Mouse (Mus musculus) megakaryocyte-erythroid progenitor cell, adult 5-6 weeks (primary cell): ENCODE measurements around the gene Pym1. TPM values are rescaled to one million over a fixed set of nuclear protein-coding genes. Genes with fewer than 3 reads are reported as not detected.
"Not testable (repeated sequence)": the region's sequence is repeated elsewhere in the genome, so short reads cannot be mapped to it uniquely, and the experiment has no call there.

ENCODE experiments used
- ATAC-seq: replicated peaks from 2 replicates; pipeline ENCODE4 v1.8.0; 2016; ENCODE audit warnings: mild to moderate bottlenecking, inconsistent platforms; ENCODE audit not compliant: severe bottlenecking, poor library complexity, low FRiP score, low TSS enrichment
- total RNA-seq, 2 experiments: library from RNA; stranded (forward) in 1 of 2; stranded (reverse) in 1 of 2; fragments of 200-1000, 215-1000 nt in 1 of 2; fragments of >200 nt in 1 of 2; fragmentation: Nextera tagmentation in 1 of 2; gene quantifications; 2 replicates each; pipeline ENCODE4 v1.2.3; 2014 to 2017

Gene Pym1
- total RNA-seq (2014; fragmentation: Nextera tagmentation) (26.6 and 38.0 TPM in 2 replicates), total RNA-seq (2017) (27.0 and 58.4 TPM in 2 replicates)

DNA sequence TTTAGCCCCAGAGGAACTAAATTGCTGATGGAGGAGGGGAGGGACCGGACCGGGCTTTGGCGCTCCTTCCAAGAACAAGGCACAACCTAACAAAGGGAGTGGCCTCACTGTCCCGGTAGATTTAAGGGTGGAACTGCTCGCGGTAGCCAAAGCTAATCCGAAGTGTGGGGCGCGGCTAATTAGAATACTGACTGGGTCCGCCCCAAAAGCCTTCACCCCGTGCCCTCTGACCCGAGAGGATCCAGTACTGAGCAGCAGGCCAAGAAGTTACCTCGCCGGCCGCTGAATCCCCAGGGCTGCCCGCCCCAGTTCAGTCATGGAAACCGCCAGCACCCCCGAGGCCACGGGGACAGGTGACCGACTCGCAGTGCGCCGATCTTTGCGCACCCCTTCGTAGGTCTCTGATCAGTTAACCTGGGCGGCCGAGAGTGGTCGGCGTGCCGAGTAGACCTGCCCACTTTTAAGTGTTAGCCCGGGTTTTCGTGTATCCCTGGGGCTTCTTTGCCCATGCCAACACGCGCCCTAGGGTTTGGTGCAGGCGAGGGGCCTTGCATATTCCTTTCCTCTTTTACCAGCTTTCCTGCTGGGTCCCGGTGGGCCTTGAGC is at the start of gene Pym1:
Gene Pym1, plus strand, starts transcription at position 244 of the 606 bp plus-strand sequence.
- ATAC-seq = peak; percentile 85

DNA sequence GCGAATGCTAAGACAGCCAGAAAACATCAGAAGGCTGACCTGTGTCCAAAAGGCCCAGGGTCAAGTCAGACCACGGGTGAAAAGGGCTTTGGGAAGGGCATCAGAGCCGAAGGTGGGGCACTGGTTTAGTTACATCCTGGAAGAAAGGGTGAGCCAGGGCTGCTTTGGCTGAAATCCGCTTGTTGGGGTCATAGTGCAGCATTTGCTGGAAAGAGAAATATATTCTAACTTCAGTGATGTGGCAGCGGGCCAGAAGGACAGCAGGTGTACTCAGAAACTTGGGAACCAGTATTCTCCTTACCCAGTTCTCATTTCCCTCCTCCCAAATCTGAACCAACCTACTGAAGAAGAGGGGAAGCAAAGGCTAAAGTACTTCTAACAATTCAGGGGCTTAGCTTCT is 48.7 kb upstream of the Pym1 start:
- ATAC-seq = no peak

DNA sequence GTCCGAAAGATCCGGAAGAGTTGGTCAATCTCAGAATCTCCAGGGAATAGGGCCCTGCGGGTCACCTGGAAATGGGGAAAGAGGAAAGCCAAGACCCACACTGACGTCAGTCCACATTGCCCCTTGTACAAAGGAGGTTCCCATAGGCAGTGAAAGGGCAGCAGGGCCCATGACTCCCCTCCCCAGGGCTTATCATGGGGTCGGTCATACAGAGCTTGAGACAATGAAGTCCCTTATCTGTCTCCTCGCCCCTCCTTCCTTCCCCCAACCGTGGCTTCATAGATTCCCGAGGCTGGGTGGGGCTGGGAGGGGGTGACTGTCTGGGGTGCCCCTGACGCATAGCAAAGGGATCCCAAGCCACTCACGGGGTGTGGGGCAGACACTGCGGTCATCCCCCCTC is 48.1 kb upstream of the Pym1 start:
- no peak for ATAC-seq

DNA sequence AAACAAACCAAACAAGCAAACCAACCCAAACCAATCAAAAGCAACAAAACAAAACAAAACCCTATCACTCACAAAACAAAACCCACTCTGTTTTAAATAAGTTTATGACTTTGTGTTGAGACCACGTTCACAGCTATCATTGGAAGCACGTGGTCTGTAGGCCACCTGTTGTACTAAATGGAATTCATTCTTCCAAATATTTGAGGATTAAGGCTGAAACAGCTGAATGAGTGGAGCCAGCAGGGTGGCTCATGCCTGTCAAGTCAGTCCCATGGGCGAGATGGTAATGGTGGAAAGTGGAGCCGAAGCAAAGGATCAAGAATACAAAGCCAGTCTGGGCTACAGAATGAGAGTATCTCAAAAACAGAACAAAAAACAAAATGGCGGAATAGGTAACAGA is 47.0 kb upstream of the Pym1 start:
- no peak for ATAC-seq

DNA sequence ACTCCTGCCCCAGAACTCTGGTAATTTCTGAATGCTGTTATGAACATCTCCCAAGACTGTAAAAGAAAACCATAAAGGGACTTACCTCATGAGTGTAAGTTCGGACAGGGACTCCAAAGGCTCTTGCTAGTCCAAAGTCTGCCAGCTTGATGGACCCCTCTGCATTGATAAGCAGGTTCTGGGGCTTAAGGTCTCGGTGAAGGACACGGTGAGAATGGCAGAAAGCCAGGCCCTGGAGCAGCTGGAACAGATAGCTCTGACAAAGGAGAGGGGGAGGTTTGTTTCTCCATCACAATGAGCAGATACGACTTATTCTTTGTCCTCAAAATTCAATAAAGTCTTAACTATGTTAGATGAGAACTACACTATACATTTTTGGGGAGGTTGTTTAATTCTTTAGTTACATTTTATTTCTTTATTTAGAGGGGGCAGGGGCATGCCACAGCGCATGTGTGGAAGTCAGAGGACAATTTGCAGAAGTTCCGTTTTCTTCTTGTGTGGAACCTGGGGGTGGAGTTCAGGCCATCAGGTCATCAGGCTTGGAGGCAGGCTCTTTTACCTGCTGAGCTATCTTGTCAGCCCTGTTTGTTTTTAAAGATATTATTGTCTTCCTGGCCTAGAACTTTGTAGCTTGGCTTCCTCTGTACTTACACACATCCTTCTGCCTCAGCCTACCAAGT is 45.2 kb upstream of the Pym1 start:
- no peak for ATAC-seq

DNA sequence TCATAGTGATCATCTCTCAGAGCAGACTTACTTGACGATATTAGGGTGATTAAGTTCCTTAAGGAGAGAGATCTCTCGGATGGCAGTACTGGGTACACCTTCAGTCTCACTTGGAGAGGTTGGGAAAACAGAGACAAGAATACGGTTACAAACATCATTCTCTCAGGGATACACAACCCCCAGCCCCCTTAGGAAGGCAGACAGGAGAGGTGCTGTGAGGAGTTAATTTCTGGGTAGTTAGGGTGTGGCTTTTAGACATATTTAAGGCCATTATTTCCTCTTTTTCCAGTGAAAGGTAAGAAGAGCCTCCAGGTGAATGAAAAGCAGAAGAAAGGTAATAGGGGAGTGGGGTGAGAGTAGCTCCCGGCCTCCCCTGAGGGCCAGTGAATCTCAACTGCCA is 43.8 kb upstream of the Pym1 start, which contains the start of gene Pmel:
Gene Pmel, plus strand, starts transcription at position 301 of the 400 bp plus-strand sequence.
- no peak for ATAC-seq

DNA sequence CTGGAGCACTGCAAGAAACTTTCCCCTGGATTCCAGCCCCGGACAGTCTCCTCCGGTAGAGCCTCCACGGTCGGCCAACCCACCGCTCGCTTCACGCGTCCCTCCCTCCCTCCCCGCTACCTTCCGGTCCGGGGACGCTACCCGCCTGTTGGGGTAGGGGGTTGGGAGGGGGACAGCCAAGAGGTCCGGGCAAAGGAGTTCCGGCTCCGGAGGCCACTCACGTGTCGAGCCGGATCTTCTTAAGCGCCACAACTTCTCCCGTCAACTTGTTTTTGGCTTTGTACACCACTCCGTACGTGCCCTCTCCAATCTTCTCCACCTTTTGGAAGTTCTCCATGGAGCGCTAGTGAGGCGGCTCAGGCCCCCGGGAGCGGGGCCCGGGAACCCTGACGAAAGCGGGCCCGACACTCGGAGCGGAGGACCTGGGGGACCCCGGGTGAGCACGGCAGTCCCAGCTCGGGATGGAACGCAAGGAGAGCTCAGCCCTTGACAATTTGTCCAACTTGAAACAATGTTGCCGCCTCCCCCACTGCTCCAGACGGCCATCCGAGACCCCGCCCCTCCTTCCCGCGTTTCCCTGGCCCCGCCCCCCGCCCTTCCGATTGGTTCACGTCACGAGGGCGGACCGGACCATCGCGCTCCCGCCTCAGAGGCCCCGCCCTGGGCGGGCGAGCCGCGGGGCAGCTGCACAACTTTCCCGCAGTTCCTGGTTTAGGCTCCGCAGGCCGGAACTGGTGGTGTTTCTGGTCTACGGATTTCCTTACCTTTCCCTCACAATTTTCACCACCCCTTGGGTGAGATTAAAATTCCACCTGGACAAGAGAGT is 43.0 kb upstream of the Pym1 start, which contains the start of gene Cdk2:
Gene Cdk2, minus strand, starts transcription at position 541 of the 826 bp plus-strand sequence.
- peak; percentile 86 for ATAC-seq

DNA sequence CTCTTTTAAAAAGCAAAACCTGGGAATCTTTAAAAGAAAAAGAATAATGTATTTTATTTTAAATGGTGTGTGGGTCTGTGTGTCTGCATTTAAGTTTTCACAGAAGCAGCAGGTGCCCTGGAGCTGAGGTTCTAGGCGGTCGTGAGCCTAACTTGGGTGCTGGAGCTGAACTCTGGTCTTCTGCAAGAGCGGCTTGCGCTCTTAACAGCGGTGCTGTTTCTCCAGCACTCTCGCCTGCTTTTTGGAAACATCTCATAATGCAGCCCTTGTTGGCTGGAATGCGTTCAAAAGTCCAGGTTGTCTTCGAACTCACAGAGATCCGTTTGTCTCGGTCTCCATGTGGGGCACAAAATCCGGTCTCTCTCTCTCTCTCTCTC is 42.4 kb upstream of the Pym1 start:
- 0 out of 2 replicates have a peak, but pooled peaks have one; percentile 12 for ATAC-seq

DNA sequence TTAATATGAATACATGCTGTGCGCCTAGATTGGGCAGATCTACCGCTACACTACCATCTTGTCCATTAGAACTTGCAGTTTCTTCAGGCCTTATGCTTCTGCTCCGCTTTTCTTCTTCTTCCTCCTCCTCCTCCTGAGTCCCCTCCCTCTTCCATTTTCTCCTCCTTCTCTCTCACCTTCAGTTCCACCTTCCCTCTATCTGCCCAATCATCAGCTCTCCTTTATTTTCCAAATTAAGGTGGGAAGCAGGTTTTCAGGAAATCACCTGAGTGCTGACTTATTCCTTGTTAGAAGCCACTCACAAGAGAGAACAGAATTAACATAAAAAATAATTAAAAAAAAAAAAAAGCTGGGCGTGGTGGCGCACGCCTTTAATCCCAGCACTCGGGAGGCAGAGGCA is 36.4 kb upstream of the Pym1 start:
- not testable (repeated sequence) for ATAC-seq

DNA sequence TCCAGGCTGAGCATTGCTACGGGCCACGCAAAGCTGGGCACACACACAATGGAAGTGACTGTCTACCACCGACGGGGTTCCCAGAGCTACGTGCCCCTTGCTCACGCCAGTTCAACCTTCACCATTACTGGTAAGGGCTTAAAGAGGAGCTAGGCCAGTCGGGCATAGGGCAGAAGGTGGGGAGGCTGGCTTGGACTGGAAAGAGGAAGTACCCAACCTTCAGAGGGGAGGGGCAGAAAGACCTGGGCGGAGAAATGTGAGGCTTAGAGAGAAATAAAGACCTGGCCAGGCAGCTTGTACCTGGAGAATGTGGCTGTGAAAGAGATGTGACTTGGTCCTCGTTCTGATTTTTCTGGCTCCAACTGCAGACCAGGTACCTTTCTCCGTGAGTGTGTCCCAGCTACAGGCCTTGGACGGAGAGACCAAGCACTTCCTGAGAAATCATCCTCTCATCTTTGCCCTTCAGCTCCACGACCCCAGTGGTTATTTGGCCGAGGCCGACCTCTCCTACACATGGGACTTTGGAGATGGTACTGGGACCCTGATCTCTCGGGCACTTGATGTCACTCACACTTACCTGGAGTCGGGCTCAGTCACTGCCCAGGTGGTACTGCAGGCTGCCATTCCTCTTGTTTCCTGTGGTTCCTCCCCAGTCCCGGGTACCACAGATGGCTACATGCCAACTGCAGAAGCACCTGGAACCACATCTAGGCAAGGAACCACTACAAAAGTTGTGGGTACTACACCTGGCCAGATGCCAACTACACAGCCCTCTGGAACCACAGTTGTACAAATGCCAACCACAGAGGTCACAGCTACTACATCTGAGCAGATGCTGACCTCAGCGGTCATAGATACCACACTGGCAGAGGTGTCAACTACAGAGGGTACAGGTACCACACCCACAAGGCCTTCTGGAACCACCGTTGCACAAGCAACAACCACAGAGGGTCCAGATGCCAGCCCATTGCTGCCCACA is 31.8 kb upstream of the Pym1 start:
- peak; percentile 73 for ATAC-seq

DNA sequence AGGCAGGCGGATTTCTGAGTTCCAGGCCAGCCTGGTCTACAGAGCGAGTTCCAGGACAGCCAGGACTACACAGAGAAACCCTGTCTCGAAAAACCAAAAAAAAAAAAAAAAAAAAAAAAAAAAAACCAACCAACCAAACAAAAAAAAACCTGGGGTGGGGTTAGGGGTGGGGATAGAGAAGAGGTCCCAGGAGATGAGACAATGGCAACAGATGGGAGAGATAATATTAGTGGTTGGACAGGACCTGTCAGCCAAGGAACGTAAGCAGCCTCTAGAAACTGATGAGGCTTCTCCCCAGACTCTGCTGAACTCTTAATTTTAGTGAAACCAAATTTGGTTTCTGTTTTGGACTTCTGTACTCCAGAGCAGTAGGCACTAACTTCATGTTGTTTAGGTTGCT is 22.2 kb upstream of the Pym1 start:
- peak; percentile 79 for ATAC-seq

DNA sequence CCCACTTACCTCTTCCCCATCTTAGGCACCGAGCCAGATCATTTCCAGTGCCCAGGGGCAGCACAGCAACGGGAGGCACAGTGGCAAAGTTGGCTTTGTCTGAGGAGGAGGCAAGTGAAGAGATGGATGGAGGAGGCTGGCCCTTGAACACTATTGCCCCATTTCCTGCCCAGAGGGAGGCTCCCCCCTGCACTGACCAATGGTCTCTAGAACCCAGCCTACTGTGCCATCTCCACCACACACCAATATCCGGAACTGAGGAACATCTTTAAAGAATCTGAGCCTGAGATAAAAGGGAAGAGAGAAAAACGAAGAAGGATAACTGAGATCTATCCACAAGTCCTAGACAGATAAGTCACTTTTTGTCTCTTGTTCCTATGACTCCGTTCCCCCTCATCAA is 19.6 kb upstream of the Pym1 start:
- ATAC-seq = no peak

DNA sequence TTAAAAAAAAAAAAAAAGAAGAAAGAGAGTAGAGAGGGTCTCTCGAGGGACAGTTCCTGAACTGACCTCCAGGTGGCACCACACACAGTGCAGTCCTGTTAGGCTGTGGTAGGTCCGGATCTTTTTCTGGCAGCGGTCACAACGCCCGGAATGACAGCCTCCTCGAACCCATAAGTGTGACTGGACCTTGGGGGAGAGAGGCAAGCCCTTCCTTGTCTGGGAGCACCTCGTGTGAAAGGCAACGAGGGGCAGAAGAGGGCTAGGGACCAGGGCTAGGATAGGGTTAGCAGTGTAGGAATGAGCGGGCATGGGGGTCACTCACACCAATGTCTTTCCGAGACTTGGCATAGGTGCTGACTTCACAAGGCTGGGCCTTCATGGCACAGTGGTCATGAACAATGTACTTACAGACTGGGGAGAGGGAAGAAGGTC is 16.7 kb upstream of the Pym1 start:
- peak; percentile 79 for ATAC-seq

DNA sequence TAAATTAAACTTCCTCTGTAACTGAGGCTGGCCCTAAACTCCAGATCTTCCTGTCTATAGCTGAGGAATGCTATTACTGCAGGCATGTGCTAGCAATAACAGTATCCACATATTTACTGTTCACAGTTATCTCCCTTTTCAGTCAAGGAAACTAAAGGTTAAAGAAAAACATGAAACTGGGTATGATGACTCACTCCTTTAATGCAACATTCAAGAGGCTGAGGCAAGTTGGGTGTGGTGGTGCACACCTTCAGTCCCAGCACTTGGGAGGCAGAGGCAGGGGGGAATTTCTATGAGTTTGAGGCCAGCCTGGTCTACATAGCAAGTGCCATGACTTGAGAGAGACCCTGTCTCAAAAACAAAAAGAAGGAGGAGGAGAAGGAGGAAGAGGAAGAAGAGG is 15.7 kb upstream of the Pym1 start:
- ATAC-seq = no peak

DNA sequence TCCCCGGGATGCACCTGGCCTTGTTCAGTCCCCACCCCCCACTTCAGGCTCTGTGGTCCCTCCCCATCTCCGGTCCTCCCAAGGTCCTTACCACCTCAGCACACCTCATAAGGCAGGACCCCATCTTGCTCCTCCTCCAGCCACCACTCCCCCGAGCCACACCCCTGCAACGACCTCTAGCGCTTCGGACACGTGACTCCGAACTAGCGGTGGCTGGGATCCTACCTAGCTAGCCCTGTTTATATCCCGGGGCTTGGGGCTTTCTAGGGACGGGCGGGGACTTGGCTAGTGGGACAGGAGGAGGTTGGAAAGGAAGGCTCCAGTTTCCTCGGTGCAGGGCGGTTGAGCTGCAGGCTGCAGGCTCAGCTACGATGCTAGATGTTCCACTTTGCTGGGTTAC is 10.3 kb upstream of the Pym1 start:
- 0 out of 2 replicates have a peak, but pooled peaks have one; percentile 28 for ATAC-seq

DNA sequence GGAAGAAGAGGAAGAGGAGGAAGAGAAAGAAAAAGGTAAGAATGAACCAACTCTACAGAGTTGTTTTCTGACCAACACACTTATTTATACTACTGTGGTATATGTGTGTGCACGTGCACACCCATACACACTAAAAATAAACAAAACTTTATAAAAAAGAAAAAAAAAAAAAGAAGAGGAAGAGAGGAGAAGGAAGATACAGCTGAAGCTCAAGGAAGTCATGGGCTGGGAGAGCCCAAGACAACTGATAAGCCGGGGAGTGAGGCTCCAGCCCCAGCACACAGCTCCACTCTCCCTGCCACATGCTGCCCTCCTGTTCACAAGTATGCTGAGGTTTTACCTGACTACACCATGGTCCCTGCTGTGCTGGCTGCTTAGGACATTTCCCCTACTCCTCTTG is 7.4 kb upstream of the Pym1 start:
- 0 out of 2 replicates have a peak, but pooled peaks have one; percentile 48 for ATAC-seq

DNA sequence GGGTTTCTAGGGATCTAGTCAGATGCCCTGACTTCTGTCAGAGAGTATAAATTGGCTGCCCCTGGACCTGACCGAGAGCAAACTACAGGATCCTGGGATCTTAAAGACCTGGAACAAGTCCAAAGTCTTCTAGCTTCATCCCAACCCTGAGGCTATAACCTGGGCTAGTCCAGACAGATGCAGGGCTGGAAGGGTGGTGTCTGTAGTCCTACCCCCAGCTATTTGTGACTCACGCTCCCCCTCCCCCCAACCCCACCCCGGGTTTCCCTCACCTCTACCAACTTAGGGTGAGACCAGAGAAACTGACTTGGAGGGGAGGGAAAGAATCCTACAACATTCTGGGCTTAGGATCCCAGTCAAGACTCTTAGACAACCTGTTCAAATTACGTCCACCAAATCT is 5.1 kb upstream of the Pym1 start:
- ATAC-seq = no peak

DNA sequence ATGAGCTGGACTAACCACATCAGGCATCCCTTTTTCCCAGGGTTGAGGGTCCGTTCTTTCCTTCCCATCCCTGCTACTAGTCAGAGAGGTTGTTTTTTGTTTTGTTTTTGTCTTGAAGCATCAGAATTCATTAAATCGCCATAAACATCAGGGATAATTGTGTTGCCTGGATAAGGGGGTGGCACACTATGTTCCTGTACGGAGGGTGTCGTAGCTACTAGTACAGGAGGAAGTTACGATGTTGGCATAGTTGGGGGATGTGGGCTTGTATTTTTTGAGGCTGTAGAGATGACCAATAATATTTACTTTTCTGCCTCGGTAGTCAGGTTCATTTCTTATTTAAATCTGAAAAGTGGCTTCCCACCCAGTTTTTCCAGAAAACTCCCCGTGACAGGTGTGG is 4.5 kb upstream of the Pym1 start:
- no peak for ATAC-seq

DNA sequence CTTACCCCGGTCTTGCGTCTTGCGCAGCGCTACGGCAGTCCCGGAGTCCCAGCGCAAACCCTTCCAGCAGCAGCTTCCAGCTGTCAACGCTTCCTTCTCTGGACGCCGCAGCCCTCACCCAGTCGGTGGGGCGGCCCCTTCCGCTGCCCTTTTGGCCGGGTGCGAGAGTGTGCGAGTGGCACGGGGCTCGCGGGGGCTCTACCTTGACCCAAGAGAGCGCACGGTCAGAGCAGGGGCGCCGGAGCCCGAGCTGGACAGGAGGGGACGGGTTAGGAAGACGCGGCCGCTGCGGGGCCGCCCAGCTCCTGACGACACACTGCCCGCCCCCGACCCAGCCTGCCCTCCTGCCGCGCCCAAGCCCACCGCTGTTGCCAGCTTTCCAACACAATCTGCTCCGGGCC is 3.9 kb upstream of the Pym1 start:
- no peak for ATAC-seq
